Mouse (Mus musculus): ENCODE data around the gene Abcc5.
A peak's percentile ranks its signal among the peaks of the same experiment; 100 is the strongest.

Gene Abcc5

DNA sequence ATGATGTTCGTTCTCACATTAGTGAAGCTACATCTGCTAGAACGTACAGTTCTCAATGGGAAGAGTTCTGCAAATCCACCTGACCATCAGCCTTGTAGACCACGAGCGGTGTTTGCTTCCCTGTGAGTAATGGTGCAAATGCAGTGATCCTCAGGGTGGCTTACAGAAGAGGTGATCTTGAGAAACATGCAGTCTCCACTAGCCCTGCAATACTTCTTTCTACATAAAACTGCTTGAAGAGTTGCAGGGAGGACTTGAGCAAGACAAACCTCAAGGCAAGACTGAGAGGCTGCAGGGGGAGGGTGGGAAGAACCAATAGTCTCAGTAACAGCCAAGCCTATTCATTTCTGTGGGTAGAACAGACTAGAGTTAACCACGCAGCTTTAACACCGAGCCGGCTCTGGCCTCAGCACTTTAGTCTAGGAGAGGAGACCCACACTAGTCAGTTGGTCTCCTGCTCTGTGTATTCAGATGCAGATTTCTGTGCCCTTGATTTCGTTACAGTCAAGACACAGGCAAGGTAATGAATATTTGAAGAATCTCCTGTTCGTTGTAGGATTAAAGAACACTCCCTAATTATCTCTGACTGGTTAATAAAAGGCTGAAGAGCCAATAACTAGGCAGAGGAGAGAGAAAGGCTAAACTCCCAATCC, 66.4 kb downstream of the Abcc5 start:
- DNase-seq (ENCODE audit: low spot score), result no peak

DNA sequence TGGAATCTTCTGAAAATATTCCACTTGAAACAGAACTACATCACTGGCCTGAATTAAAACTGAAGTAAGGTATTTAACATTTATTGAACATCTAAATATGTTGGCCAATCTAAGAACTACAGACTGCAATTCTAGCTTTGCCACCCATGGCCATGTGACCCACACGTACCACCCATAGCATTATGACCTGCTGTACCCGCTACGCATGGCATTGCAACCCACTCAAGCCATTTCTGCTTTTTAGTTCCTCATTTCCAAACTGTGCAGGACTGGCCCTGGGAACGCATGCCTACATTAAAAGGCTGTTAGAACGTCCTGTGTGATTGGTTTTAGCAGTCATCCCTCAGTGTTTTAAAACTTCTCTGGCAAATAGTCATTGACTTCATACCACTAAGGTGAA, 68.4 kb downstream of the Abcc5 start:
- no peak for DNase-seq (ENCODE audit: low spot score)

DNA sequence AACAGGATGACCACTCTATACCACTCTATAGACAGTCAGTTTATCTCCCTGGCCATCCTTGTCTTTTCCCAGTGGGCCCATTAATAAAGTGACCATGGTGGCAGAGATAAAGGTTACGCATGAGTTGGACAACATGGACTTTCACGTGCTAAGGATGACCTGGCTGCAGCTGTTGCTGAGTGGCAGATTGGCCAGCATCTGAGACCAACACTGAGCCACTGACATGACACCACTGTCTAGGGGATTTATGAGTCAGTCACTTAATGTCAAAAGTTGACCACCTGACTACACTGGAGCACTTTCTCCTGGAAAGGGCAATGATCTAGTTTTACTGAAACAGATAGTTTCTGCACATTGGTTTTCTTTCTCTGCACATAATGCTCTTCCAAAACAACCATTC, 71.4 kb downstream of the Abcc5 start:
- no peak for DNase-seq (ENCODE audit: low spot score)

DNA sequence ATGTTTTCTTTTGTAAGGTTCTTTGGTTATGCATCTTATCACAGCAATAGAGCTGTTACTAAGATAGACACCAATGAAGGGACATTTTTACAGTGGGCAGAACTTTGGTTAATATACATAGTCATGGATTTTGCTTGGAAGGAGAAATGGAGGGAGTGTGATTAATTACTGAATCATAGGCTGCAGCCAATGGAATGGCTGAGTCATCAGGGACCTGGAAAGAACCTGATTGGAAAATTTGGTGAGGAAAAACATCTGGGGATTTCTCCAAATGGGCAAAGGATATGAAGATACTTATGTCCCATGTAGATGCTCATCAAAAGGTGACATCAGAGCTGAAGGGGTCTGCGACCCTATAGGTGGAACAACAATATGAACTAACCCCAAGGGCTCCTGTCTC, 72.2 kb downstream of the Abcc5 start:
- DNase-seq (ENCODE audit: low spot score), result no peak

- no peak for DNase-seq (ENCODE audit: low spot score)
Measured at GRCm38 (mm10) chr16:20345464-20345863, 80.7 kb downstream of the Abcc5 start.

DNA sequence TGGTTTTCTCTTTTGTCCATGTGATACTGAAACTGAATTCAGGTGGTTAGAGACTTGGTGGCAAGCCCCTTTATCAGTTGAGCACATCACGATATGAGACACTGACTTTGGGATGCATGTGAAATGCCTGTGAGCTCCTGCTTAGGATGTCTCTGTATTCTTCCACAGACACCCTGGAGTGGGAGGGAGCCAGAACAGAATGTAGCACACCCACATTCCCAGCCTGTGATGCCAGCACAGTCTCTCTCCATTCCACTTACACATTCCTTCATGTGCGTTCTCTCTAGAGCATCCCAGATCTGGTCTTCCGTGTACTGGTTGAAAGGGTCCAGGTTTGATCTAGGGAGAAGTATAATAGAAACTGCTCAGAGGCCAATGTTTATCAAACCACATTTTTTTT, 87.6 kb downstream of the Abcc5 start:
- no peak for DNase-seq (ENCODE audit: low spot score)

GRCm38 (mm10) chr16:20334918-20335317, 91.3 kb downstream of the Abcc5 start:
- no peak for DNase-seq (ENCODE audit: low spot score)

DNA sequence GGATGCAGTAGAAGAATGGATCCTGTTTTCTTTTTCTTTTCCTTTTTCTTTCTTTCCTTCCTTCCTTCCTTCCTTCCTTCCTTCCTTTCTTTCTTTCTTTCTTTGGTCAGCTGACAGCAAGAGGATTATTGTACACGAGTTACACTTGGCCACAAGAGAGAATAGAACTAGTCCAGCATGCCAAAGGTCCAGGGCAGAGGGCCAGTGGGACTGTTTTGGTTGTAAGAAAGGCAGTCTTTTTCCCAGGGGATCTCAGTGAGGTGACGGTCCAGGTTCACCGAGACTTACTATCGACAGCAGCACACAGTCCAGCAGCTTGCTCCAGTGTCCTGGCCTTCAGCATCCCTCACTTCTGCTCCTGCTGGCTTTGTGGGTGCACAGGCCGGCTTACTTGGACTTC, 97.9 kb downstream of the Abcc5 start:
- DNase-seq (ENCODE audit: low spot score), result no peak

GRCm38 (mm10) chr16:20325286-20325685, 100.9 kb downstream of the Abcc5 start, which contains the start of gene Cyp2ab1:
TSS of gene Cyp2ab1 (minus strand) at chr16:20325404.
- DNase-seq (ENCODE audit: low spot score), result no peak

- no peak for DNase-seq (ENCODE audit: low spot score)
Measured at GRCm38 (mm10) chr16:20323907-20324306, 102.3 kb downstream of the Abcc5 start.

GRCm38 (mm10) chr16:20322274-20322673, 103.9 kb downstream of the Abcc5 start:
- DNase-seq (ENCODE audit: low spot score), result no peak

DNA sequence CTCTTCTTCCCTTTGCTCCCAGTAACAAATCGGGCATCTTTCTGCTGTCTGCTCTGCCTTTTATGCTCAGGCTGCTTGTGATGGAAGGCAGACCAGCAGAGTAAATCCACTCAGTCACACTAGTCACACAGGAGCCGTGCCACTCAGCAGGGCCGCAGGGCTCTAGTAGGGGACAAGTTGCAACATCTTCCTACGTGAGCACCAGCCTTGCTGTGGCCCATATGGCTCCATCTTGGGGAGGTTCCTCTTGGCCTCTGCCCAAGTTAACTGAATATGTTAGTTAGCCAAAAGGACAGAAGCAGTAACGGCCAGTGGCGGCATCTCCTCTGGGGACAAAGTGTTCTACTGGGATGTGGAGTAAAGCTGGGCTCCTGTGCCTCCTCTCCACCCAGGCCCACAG, 109.4 kb downstream of the Abcc5 start:
- no peak for DNase-seq (ENCODE audit: low spot score)

- DNase-seq (ENCODE audit: low spot score), result no peak
Measured at GRCm38 (mm10) chr16:20315266-20315665, 110.9 kb downstream of the Abcc5 start.

- no peak for DNase-seq (ENCODE audit: low spot score)
Measured at GRCm38 (mm10) chr16:20312272-20312671, 113.9 kb downstream of the Abcc5 start.

DNA sequence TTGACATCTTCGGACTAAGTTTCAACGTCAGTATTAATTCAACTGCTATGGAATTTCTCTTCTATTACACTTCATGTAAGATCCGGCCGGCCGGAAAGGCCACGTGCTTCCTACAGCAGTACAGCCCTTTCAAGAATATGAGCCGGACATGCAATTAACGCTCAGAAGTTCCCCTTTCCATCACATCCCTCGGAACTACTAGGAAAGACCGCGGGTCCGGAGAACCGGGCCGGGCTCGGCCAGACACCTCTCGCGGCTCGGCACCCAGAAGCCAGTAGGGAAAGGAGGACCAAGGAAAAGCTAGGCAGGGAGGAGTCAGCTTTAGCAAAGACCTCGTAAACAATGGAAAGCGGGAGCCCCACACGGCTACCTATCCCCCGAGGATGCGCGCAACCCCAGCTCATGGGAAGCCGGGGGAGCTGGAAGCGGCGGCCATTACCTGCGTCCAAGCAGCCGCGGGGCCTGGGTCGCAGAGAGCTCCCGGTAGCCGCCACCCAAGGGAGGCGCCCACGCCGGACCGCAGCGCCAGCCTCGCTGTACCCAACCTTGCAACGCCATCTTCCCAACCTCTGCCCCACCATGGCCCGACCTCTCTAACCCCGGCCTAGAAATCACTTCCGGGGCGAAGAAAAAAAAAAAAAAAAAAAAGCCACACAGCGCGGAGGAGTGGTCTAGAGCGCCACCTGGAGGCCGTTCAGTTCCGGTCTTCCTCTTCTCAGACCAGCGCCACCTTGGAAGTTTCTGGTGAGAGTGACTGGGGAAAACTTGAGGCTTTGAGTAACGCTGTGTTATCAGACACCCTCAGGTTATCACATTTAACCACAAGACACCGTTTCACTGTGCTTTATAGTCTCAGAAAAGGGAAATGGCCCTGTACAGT, 124.2 kb downstream of the Abcc5 start, which contains the start of gene Parl:
Parl (minus strand) TSS at position 618 of the 880 bp plus-strand sequence.
- peak; percentile 77 for DNase-seq (ENCODE audit: low spot score)

DNA sequence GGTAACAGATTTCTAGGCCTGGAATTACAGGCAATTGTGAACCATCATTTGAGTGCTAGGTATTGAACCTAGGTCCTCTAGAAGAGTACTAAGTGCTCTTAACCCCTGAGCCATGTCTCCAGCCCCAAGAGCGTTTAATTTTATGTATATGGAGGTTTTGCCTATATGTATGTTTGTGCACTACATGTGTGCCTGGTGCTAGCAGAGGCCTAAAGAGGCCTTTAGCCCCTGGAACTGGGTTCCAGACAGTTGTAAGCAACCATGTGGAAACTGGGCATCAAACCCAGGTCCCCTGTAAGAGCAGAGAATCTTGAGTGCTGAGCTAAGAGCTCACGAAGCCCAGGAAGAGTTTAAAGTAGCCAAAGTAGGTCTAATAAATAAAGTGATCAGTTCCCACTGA, 126.1 kb downstream of the Abcc5 start:
- DNase-seq (ENCODE audit: low spot score), result no peak
